Mouse (Mus musculus) midbrain, embryonic 10.5 days (tissue): Measurements from ENCODE around the gene Foxred2. TPM values are rescaled to one million over a fixed set of nuclear protein-coding genes. Genes with fewer than 3 reads are reported as not detected.
A peak's percentile ranks its signal among the peaks of the same experiment; 100 is the strongest.

Experiments
- DNase-seq: peaks from one replicate; pipeline ENCODE4 v3.0.0-alpha.2; 2017; ENCODE audit warnings: low spot score
- H3K27ac ChIP-seq: fragments of 300-500 bp; sonication (generic); replicated peaks from 2 replicates; pipeline ENCODE4 v1.5.1; 2016; ENCODE audit warnings: mild to moderate bottlenecking
- H3K27me3 ChIP-seq: fragments of 300-500 bp; sonication (generic); 2 replicates; pipeline ENCODE4 v1.6.1; 2016; ENCODE audit warnings: low read depth, mild to moderate bottlenecking; ENCODE audit not compliant: poor library complexity, severe bottlenecking
- H3K36me3 ChIP-seq: fragments of 300-500 bp; sonication (generic); 2 replicates; pipeline ENCODE4 v1.6.1; 2016; ENCODE audit warnings: mild to moderate bottlenecking, moderate library complexity
- H3K4me1 ChIP-seq: fragments of 300-500 bp; sonication (generic); 2 replicates; pipeline ENCODE4 v1.6.1; 2016
- H3K4me3 ChIP-seq: fragments of 300-500 bp; sonication (generic); 2 replicates; pipeline ENCODE4 v1.5.1; 2016; ENCODE audit warnings: mild to moderate bottlenecking, moderate library complexity
- H3K9me3 ChIP-seq: fragments of 300-500 bp; sonication (generic); replicated peaks from 2 replicates; pipeline ENCODE4 v1.6.1; 2016; ENCODE audit warnings: mild to moderate bottlenecking
- WGBS: fragments of 180-500 bp; shearing (Covaris S2); methylation state at CpG from one replicate; pipeline ENCODE4 v1.1.7; 2016; 5-methylcytosine and 5-hydroxymethylcytosine counted together
- polyA plus RNA-seq: library from polyadenylated mRNA; unstranded; fragments of >200 nt; fragmentation: Nextera tagmentation; extraction: Ambion mirVana; gene quantifications from 2 replicates; pipeline ENCODE4 v1.2.1, GENCODE M21; 2016

The Foxred2 gene
- polyA plus RNA-seq, 1 experiment from 2014 or later: 6.4 TPM

- WGBS: 84% methylated on average over 14 of the region's 14 CpGs
- Histone ChIP-seq H3K4me3 (no peak overlapping the region), H3K36me3 (no peaks in the 10 kb centered on the region), H3K4me1 (peaks cover 8% of the 10 kb centered on the region), H3K9me3 (no peaks in the 10 kb centered on the region), H3K27ac (no peak overlapping the region), H3K27me3 (peaks cover 11% of the 10 kb centered on the region; the same call in 1 of the 2 replicates)
- DNase-seq: no peak
Observed at GRCm38 (mm10) chr15:77935673-77936375, 20.7 kb downstream of the Foxred2 start.

GRCm38 (mm10) chr15:77934968-77935367 lies 21.6 kb downstream of the Foxred2 start:
- WGBS: 75% methylated on average over 5 of the region's 5 CpGs

GRCm38 (mm10) chr15:77934326-77934725 lies 22.2 kb downstream of the Foxred2 start:
- Histone ChIP-seq H3K4me3 (no peak overlapping the region), H3K27ac (no peak overlapping the region), H3K4me1 (peaks cover 17% of the 10 kb centered on the region), H3K9me3 (no peaks in the 10 kb centered on the region), H3K27me3 (peaks cover 11% of the 10 kb centered on the region; the same call in 1 of the 2 replicates), H3K36me3 (no peaks in the 10 kb centered on the region)
- no peak for DNase-seq
- 76% methylated on average over 11 of the region's 11 CpGs for WGBS

More at GRCm38 (mm10) chr15:77934968-77935367, 21.6 kb downstream of the Foxred2 start:
- DNase-seq: no peak
- H3K27me3 ChIP-seq: peaks cover 11% of the 10 kb centered on the region; the same call in 1 of the 2 replicates
- no peak overlapping the region for H3K27ac ChIP-seq
- H3K9me3 ChIP-seq: no peaks in the 10 kb centered on the region
- H3K36me3 ChIP-seq: no peaks in the 10 kb centered on the region
- no peak overlapping the region for H3K4me3 ChIP-seq
- H3K4me1 ChIP-seq: peaks cover 11% of the 10 kb centered on the region

- peaks cover 19% of the 10 kb centered on the region for H3K4me1 ChIP-seq
- H3K4me3 ChIP-seq: peak overlapping the region; percentile 31
- peak; percentile 93 for DNase-seq
- H3K36me3 ChIP-seq: no peaks in the 10 kb centered on the region
- H3K27me3 ChIP-seq: peaks cover 11% of the 10 kb centered on the region; the same call in 1 of the 2 replicates
- 0 out of 2 replicates have a peak overlapping the region, but pooled peaks have one; percentile 47 for H3K27ac ChIP-seq
- no peaks in the 10 kb centered on the region for H3K9me3 ChIP-seq
- under 1% methylated on average over 14 of the region's 14 CpGs for WGBS
Observed at GRCm38 (mm10) chr15:77933770-77934169, 22.8 kb downstream of the Foxred2 start.

GRCm38 (mm10) chr15:77933222-77933621 lies 23.3 kb downstream of the Foxred2 start:
- no peaks in the 10 kb centered on the region for H3K9me3 ChIP-seq
- H3K27ac ChIP-seq: 0 out of 2 replicates have a peak overlapping the region, but pooled peaks have one; percentile 47
- H3K36me3 ChIP-seq: no peaks in the 10 kb centered on the region
- H3K4me1 ChIP-seq: peaks cover 20% of the 10 kb centered on the region
- no peak for DNase-seq
- H3K27me3 ChIP-seq: peaks cover 11% of the 10 kb centered on the region; the same call in 1 of the 2 replicates
- no peak overlapping the region for H3K4me3 ChIP-seq
- 82% methylated on average over 3 of the region's 3 CpGs for WGBS

GRCm38 (mm10) chr15:77931689-77932016 lies 24.9 kb downstream of the Foxred2 start:
- DNase-seq: no peak
- no peaks in the 10 kb centered on the region for H3K9me3 ChIP-seq
- WGBS: 72% methylated on average over 6 of the region's 6 CpGs
- H3K27me3 ChIP-seq: peaks cover 11% of the 10 kb centered on the region; the same call in 1 of the 2 replicates
- H3K4me3 ChIP-seq: no peak overlapping the region
- no peak overlapping the region for H3K27ac ChIP-seq
- H3K36me3 ChIP-seq: peaks cover 11% of the 10 kb centered on the region
- peaks cover 31% of the 10 kb centered on the region for H3K4me1 ChIP-seq

GRCm38 (mm10) chr15:77930986-77931688 lies 25.4 kb downstream of the Foxred2 start:
- WGBS: 90% methylated on average over 6 of the region's 6 CpGs
- Histone ChIP-seq H3K36me3 (peaks cover 16% of the 10 kb centered on the region), H3K27me3 (peaks cover 11% of the 10 kb centered on the region; the same call in 1 of the 2 replicates), H3K4me3 (no peak overlapping the region), H3K9me3 (no peaks in the 10 kb centered on the region), H3K4me1 (peaks cover 31% of the 10 kb centered on the region), H3K27ac (no peak overlapping the region)
- no peak for DNase-seq

GRCm38 (mm10) chr15:77929804-77930203 lies 26.7 kb downstream of the Foxred2 start:
- Histone ChIP-seq H3K4me1 (peaks cover 31% of the 10 kb centered on the region), H3K27ac (peak overlapping the region; percentile 91), H3K4me3 (peak overlapping the region; percentile 89), H3K27me3 (peaks cover 7% of the 10 kb centered on the region; the same call in 1 of the 2 replicates), H3K9me3 (no peaks in the 10 kb centered on the region), H3K36me3 (peaks cover 28% of the 10 kb centered on the region)
- no peak for DNase-seq
- WGBS: 60% methylated on average over 8 of the region's 8 CpGs

- peak; percentile 98 for DNase-seq
- H3K27me3 ChIP-seq: no peaks in the 10 kb centered on the region
- H3K4me3 ChIP-seq: peak within 1 kb of the TSS; percentile 89
- H3K27ac ChIP-seq: peak within 1 kb of the TSS; percentile 91
- H3K4me1 ChIP-seq: peaks cover 26% of the 10 kb centered on the region
- peaks cover 38% of the 10 kb centered on the region for H3K36me3 ChIP-seq
- 0% methylated on average over 34 of the region's 34 CpGs for WGBS
- H3K9me3 ChIP-seq: no peaks in the 10 kb centered on the region
Observed at GRCm38 (mm10) chr15:77928673-77929331, 27.7 kb downstream of the Foxred2 start, which contains the start of gene Txn2. TSS of gene Txn2 (minus strand) at chr15:77929006.

- Histone ChIP-seq H3K36me3 (peaks cover 45% of the 10 kb centered on the region), H3K27ac (peak overlapping the region; percentile 91), H3K9me3 (no peaks in the 10 kb centered on the region), H3K27me3 (no peaks in the 10 kb centered on the region), H3K4me3 (peak overlapping the region; percentile 89), H3K4me1 (peaks cover 22% of the 10 kb centered on the region)
- DNase-seq: no peak
- 25% methylated on average over 4 of the region's 4 CpGs for WGBS
Observed at GRCm38 (mm10) chr15:77928091-77928490, 28.4 kb downstream of the Foxred2 start.

- WGBS: 95% methylated on average over 5 of the region's 5 CpGs
- H3K36me3 ChIP-seq: peaks cover 57% of the 10 kb centered on the region
- peaks cover 22% of the 10 kb centered on the region for H3K4me1 ChIP-seq
- no peaks in the 10 kb centered on the region for H3K27me3 ChIP-seq
- H3K9me3 ChIP-seq: no peaks in the 10 kb centered on the region
- H3K4me3 ChIP-seq: no peak overlapping the region
- no peak for DNase-seq
- H3K27ac ChIP-seq: no peak overlapping the region
Observed at GRCm38 (mm10) chr15:77926921-77927320, 29.6 kb downstream of the Foxred2 start.

GRCm38 (mm10) chr15:77925195-77925594 lies 31.3 kb downstream of the Foxred2 start:
- peaks cover 73% of the 10 kb centered on the region for H3K36me3 ChIP-seq
- H3K27ac ChIP-seq: no peak overlapping the region
- no peak for DNase-seq
- peaks cover 22% of the 10 kb centered on the region for H3K4me1 ChIP-seq
- no peaks in the 10 kb centered on the region for H3K27me3 ChIP-seq
- WGBS: 100% methylated on average over 2 of the region's 2 CpGs
- no peaks in the 10 kb centered on the region for H3K9me3 ChIP-seq
- no peak overlapping the region for H3K4me3 ChIP-seq
